Mouse (Mus musculus) heart, postnatal 0 days (tissue): ENCODE results near the gene Meis1. TPM values are rescaled to one million over a fixed set of nuclear protein-coding genes. Genes with fewer than 3 reads are reported as not detected.

Experiments
- ATAC-seq: fragments of 200-750 bp; cut with Nextera tagmentation; 2 replicates; pipeline ENCODE4 v1.8.0; 2017; ENCODE audit warnings: low read depth, moderate number of reproducible peaks, moderate library complexity; ENCODE audit not compliant: insufficient read depth
- DNase-seq: peaks from one replicate; pipeline ENCODE4 v3.0.0-alpha.2; 2016; ENCODE audit warnings: low spot score
- H3K27ac ChIP-seq: fragments of 300-500 bp; sonication (generic); 2 replicates; pipeline ENCODE4 v1.5.1; 2014; ENCODE audit warnings: low read depth, mild to moderate bottlenecking
- H3K27me3 ChIP-seq: fragments of 300-500 bp; sonication (generic); 2 replicates; pipeline ENCODE4 v1.6.1; 2014; ENCODE audit warnings: low read length, mixed read lengths; ENCODE audit not compliant: control insufficient read depth, insufficient read depth
- H3K36me3 ChIP-seq: fragments of 300-500 bp; sonication (generic); replicated peaks from 2 replicates; pipeline ENCODE4 v1.6.1; 2014; ENCODE audit warnings: low read length, mixed read lengths; ENCODE audit not compliant: control insufficient read depth, insufficient read depth
- H3K4me1 ChIP-seq: fragments of 300-500 bp; sonication (generic); 2 replicates; pipeline ENCODE4 v1.6.1; 2014; ENCODE audit warnings: antibody characterized with exemption; ENCODE audit not compliant: control insufficient read depth, insufficient read depth
- H3K4me2 ChIP-seq: fragments of 300-500 bp; sonication (generic); 2 replicates; pipeline ENCODE4 v1.6.1; 2014; ENCODE audit warnings: low read depth, mild to moderate bottlenecking, low read length, moderate library complexity
- H3K4me3 ChIP-seq: fragments of 300-500 bp; sonication (generic); 2 replicates; pipeline ENCODE4 v1.5.1; 2014; ENCODE audit warnings: low read depth, low read length
- H3K9ac ChIP-seq: fragments of 300-500 bp; sonication (generic); replicated peaks from 2 replicates; pipeline ENCODE4 v1.6.1; 2014; ENCODE audit warnings: low read depth, low read length, mixed read lengths
- H3K9me3 ChIP-seq: fragments of 300-500 bp; sonication (generic); replicated peaks from 2 replicates; pipeline ENCODE4 v1.6.1; 2016; ENCODE audit warnings: low read length; ENCODE audit not compliant: control insufficient read depth
- CTCF ChIP-seq: IDR thresholded peaks from 2 replicates; pipeline ENCODE4 v1.5.1; 2016; ENCODE audit warnings: antibody characterized with exemption, control low read depth, low read depth
- EP300 ChIP-seq: IDR thresholded peaks from 2 replicates; pipeline ENCODE4 v1.6.1; 2016; ENCODE audit warnings: antibody characterized with exemption, low read depth
- WGBS: fragments of 180-500 bp; shearing (Covaris S2); extraction: QIAGEN DNeasy Blood & Tissue Kit; methylation state at CpG from one replicate; pipeline ENCODE4 v1.1.7; 2014; 5-methylcytosine and 5-hydroxymethylcytosine counted together
- polyA plus RNA-seq: library from polyadenylated mRNA; unstranded; fragments of >200 nt; fragmentation: Nextera tagmentation; extraction: Ambion mirVana; gene quantifications from 2 replicates; pipeline ENCODE4 v1.2.1, GENCODE M21; 2015
- total RNA-seq: library from RNA; depleted of rRNA; stranded (reverse); fragments of >200 nt; gene quantifications from 2 replicates; pipeline ENCODE4 v1.2.3, GENCODE M21; 2014; ENCODE audit warnings: low replicate concordance

The Meis1 gene
- total and polyA plus RNA-seq, 2 experiments from 2014 or later: 34.8 to 35.4 TPM

DNA sequence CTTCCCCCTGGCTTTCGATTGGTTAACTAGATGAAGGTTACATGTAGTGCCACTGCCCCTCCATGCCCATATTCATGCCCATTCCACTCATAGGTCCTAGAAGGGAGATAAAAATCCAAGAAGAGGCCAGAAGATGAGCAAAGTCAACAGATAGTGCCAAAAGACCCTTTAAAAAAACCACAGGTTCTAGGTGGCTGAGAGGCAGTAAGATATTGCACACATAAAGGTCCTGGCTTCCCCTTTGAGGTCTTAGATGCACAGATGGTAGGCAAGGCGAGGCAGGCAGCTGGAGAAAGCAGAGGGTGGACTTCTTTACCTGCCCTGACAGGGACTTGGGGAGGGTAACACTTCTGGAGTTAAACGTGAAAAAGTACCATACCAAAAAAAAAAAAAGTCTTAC is 134.8 kb downstream of the Meis1 start:
- H3K4me3 ChIP-seq: no peak overlapping the region
- 0 out of 2 replicates have a peak, but pooled peaks cover 8% of the 10 kb centered on the region for H3K4me1 ChIP-seq
- H3K36me3 ChIP-seq: peaks cover 34% of the 10 kb centered on the region
- no peak overlapping the region for H3K4me2 ChIP-seq
- DNase-seq (no peak), ATAC-seq (no peak)
- no peaks in the 10 kb centered on the region for H3K9me3 ChIP-seq
- no peaks in the 10 kb centered on the region for H3K27me3 ChIP-seq
- 93% methylated on average over 3 of the region's 3 CpGs for WGBS
- no peak for TF ChIP-seq EP300
- no peak for TF ChIP-seq CTCF
- no peak overlapping the region for H3K27ac ChIP-seq
- H3K9ac ChIP-seq: no peak overlapping the region

DNA sequence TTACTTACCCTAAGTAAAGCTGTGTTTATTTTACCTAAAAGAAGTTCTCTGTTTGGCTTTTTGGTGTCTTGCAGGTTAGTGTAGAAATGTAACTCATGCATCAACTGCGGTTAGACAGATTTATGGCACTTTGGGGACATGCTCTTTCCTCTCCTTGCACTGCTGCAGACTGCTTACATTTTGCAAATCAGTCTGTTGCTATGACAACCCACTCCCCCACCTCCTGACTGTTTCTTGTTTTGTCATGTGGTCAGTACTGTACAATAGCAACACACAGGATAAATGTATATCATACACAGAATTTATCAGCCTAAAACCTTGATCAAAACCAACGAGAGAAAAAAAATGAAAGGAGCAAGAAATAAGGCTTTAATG is 135.3 kb downstream of the Meis1 start:
- H3K36me3 ChIP-seq: peaks cover 34% of the 10 kb centered on the region
- no peaks in the 10 kb centered on the region for H3K27me3 ChIP-seq
- DNase-seq (no peak), ATAC-seq (no peak)
- WGBS: 46% methylated on average over 2 of the region's 2 CpGs
- 0 out of 2 replicates have a peak, but pooled peaks cover 8% of the 10 kb centered on the region for H3K4me1 ChIP-seq
- H3K4me2 ChIP-seq: no peak overlapping the region
- H3K9ac ChIP-seq: no peak overlapping the region
- H3K9me3 ChIP-seq: no peaks in the 10 kb centered on the region
- TF ChIP-seq CTCF (no peak), EP300 (no peak)
- no peak overlapping the region for H3K27ac ChIP-seq
- no peak overlapping the region for H3K4me3 ChIP-seq

DNA sequence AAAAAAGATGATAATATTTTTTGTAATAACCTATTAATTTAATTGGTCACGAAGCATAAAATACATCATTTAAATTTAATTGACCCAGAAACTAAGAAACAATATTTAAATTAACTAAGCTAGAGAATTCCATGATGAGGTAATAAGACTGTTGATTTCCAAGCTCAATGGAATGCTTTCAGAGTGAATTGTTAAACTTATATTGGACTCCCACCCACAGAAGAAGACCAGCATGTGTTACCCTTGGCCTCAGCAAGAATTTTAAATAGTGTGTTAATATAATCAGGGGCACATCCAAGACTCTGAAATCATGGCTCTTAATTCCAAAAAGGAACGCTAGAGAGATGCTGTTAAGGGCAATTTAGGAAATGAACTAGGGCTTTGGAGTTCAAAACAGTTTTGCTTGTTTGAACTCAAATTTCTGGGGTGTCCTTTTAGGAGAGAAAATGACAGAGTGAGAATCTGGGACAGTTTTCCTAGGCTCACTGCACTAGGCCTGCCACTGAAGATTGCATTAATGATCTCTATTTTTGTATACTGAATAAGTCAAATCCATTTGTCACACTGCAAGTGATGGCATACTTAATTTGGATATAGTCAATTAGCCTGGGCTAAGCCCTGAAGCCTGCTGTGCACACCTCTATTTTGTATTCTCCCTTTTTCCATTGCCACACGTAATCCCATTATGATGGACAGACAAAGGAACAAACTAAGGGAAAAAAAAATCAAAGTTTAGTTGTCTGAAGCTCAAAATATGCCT is 135.9 kb downstream of the Meis1 start:
- H3K27ac ChIP-seq: no peak overlapping the region

DNA sequence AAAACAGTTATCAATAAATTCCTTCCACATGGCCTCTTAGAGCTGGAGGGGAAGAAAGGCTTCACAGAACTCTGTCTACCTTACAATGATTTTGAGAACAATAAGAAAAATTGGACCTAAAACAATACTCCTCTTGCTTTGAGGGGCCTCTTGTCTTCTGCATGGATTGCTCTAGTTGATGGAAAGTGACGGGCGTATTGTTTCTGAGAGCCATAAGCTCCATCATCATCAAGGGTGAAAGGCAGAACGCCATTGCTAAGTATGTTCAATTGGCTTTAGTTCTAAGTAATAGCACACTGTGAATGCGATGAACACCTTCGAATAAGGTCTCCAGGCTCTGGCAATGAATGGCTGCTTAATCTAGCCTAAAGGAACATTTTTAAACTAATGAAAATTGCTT is 136.5 kb downstream of the Meis1 start:
- WGBS: 89% methylated on average over 5 of the region's 5 CpGs
- no peak overlapping the region for H3K9ac ChIP-seq
- no peaks in the 10 kb centered on the region for H3K9me3 ChIP-seq
- ATAC-seq (no peak), DNase-seq (no peak)
- no peak overlapping the region for H3K27ac ChIP-seq
- H3K4me1 ChIP-seq: 0 out of 2 replicates have a peak, but pooled peaks cover 8% of the 10 kb centered on the region
- no peak overlapping the region for H3K4me2 ChIP-seq
- no peak overlapping the region for H3K4me3 ChIP-seq
- H3K36me3 ChIP-seq: peaks cover 34% of the 10 kb centered on the region
- no peak for TF ChIP-seq EP300
- TF ChIP-seq CTCF: no peak
- H3K27me3 ChIP-seq: no peaks in the 10 kb centered on the region

More for the DNA sequence above, 135.9 kb downstream of the Meis1 start:
- Histone ChIP-seq H3K27me3 (no peaks in the 10 kb centered on the region), H3K36me3 (peaks cover 34% of the 10 kb centered on the region), H3K9ac (no peak overlapping the region), H3K4me3 (no peak overlapping the region), H3K9me3 (no peaks in the 10 kb centered on the region), H3K4me1 (0 out of 2 replicates have a peak, but pooled peaks cover 8% of the 10 kb centered on the region), H3K4me2 (no peak overlapping the region)
- WGBS: 87% methylated on average over 3 of the region's 3 CpGs
- ATAC-seq: no peak
- DNase-seq: no peak
- TF ChIP-seq EP300 (no peak), CTCF (no peak)

DNA sequence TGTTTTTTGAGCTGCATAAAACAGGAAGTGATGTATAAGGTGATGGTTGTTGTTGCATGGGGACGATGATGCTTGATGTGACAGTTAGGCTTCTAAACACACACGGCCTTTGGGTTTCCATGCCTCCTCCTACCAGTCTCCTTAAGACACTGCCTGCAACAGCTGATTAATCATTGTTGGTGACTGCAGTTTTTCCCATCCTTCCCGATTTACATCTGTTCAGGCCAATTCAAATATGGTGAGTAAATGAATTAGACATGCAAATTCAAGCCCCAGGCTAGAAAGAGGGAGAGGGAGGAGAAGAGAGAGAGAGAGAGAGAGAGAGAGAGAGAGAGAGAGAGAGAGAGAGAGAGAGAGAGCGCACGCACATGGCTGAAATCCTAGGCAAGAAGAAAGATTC is 138.0 kb downstream of the Meis1 start:
- peaks cover 34% of the 10 kb centered on the region for H3K36me3 ChIP-seq
- DNase-seq: no peak
- TF ChIP-seq CTCF: no peak
- no peak for TF ChIP-seq EP300
- no peak overlapping the region for H3K9ac ChIP-seq
- no peak overlapping the region for H3K4me2 ChIP-seq
- peaks cover 8% of the 10 kb centered on the region; the same call in 1 of the 2 replicates for H3K27me3 ChIP-seq
- WGBS: 74% methylated on average over 5 of the region's 5 CpGs
- no peak overlapping the region for H3K27ac ChIP-seq
- H3K9me3 ChIP-seq: no peaks in the 10 kb centered on the region
- no peak for ATAC-seq
- no peak overlapping the region for H3K4me3 ChIP-seq
- H3K4me1 ChIP-seq: 0 out of 2 replicates have a peak, but pooled peaks cover 5% of the 10 kb centered on the region
